Mouse (Mus musculus) MEL (cell line): ENCODE data around the gene Rapgef2.

ENCODE experiments used
- CHD2 ChIP-seq: IDR thresholded peaks from 2 replicates; pipeline ENCODE4 v1.6.1; 2011; ENCODE audit warnings: low read length, improper control_type of control experiment
- CTCF ChIP-seq, 3 experiments: IDR thresholded peaks in 2 of 3; conservative IDR thresholded peaks in 1 of 3; 2 replicates each; pipeline ENCODE4 v1.5.1; 2011 to 2012; ENCODE audit warnings: low read length in 3 of 3, low read depth in 2 of 3, mild to moderate bottlenecking in 2 of 3, improper control_type of control experiment in 1 of 3, inconsistent platforms in 1 of 3, mixed read lengths in 1 of 3, moderate library complexity in 1 of 3; ENCODE audit not compliant: control insufficient read depth in 1 of 3, insufficient read depth in 1 of 3, poor library complexity in 1 of 3, severe bottlenecking in 1 of 3
- RCOR1 ChIP-seq: IDR thresholded peaks from 2 replicates; pipeline ENCODE4 v1.6.1; 2012; ENCODE audit warnings: low read depth, mild to moderate bottlenecking, inconsistent platforms, low read length, improper control_type of control experiment
- SIN3A ChIP-seq: IDR thresholded peaks from 2 replicates; pipeline ENCODE4 v1.6.1; 2012; ENCODE audit warnings: low read length, improper control_type of control experiment, inconsistent platforms
- USF1 ChIP-seq: IDR thresholded peaks from 2 replicates; pipeline ENCODE4 v1.6.1; 2014; ENCODE audit warnings: low read depth, mild to moderate bottlenecking, inconsistent platforms, low read length, improper control_type of control experiment, moderate library complexity
- USF2 ChIP-seq, 2 experiments: IDR thresholded peaks; 2 replicates each; pipeline ENCODE4 v1.6.1; 2011 to 2012; ENCODE audit warnings: improper control_type of control experiment in 2 of 2, low read length in 2 of 2, borderline replicate concordance in 1 of 2, inconsistent platforms in 1 of 2, low read depth in 1 of 2, mild to moderate bottlenecking in 1 of 2; ENCODE audit not compliant: insufficient read depth in 1 of 2

DNA sequence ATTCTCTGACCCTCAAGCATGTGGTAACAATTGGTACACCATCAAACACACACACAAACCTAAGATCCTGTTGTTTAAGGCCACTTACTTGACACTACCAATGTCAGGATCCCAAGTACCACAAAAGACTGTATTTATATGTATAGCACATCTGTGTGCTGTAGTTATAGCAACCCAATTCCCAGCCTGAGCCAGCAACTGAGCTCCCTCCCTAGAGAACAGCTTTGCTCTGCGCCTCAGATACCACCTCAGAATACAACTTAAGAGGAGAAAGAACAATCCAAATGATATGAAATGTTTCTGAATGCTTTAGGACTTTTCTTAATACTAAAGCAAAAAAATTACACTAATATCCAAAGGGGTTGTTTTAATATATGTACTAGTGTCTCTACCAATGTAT lies 98.4 kb downstream of the Rapgef2 start:
- TF ChIP-seq USF1, result no peak
- TF ChIP-seq CTCF (IDR thresholded peaks at IDR 0.05 in 2 of 3, conservative IDR thresholded peaks at IDR 0.05 in 1 of 3; ENCODE audit: control insufficient read depth in 1 of 3, insufficient read depth in 1 of 3, low read depth in 2 of 3, low read length in 3 of 3, poor library complexity in 1 of 3, severe bottlenecking in 1 of 3), result no peak
- no peak for TF ChIP-seq USF2 (IDR thresholded peaks at IDR 0.05; ENCODE audit: borderline replicate concordance in 1 of 2, insufficient read depth in 1 of 2, low read depth in 1 of 2, low read length in 2 of 2)
- TF ChIP-seq RCOR1, result no peak
- no peak for TF ChIP-seq CHD2
- no peak for TF ChIP-seq SIN3A
